Mouse (Mus musculus) lung, embryonic 16.5 days (tissue): ENCODE measurements around the gene Tet1. TPM values are rescaled to one million over a fixed set of nuclear protein-coding genes. Genes with fewer than 3 reads are reported as not detected.
A peak's percentile ranks its signal among the peaks of the same experiment; 100 is the strongest.

Experiments
- ATAC-seq: fragments of 200-750 bp; cut with Nextera tagmentation; 2 replicates; pipeline ENCODE4 v1.8.0; 2017; ENCODE audit warnings: low read depth, mild to moderate bottlenecking, moderate library complexity
- H3K27ac ChIP-seq: fragments of 300-500 bp; sonication (generic); 2 replicates; pipeline ENCODE4 v1.5.1; 2014; ENCODE audit warnings: mild to moderate bottlenecking, control low read depth, low read length
- H3K27me3 ChIP-seq: fragments of 300-500 bp; sonication (generic); 2 replicates; pipeline ENCODE4 v1.6.1; 2014; ENCODE audit warnings: low read depth, low read length, mixed read lengths; ENCODE audit not compliant: control insufficient read depth, insufficient read depth
- H3K36me3 ChIP-seq: fragments of 300-500 bp; sonication (generic); 2 replicates; pipeline ENCODE4 v1.6.1; 2014; ENCODE audit warnings: low read length; ENCODE audit not compliant: control insufficient read depth, insufficient read depth
- H3K4me1 ChIP-seq: fragments of 300-500 bp; sonication (generic); replicated peaks from 2 replicates; pipeline ENCODE4 v1.6.1; 2014; ENCODE audit warnings: low read length, mixed read lengths; ENCODE audit not compliant: control insufficient read depth, insufficient read depth
- H3K4me2 ChIP-seq: fragments of 300-500 bp; sonication (generic); 2 replicates; pipeline ENCODE4 v1.6.1; 2014; ENCODE audit warnings: low read depth, low read length, control low read depth
- H3K4me3 ChIP-seq: fragments of 300-500 bp; sonication (generic); 2 replicates; pipeline ENCODE4 v1.5.1; 2014; ENCODE audit warnings: mild to moderate bottlenecking, low read length, control low read depth
- H3K9ac ChIP-seq: fragments of 300-500 bp; sonication (generic); 2 replicates; pipeline ENCODE4 v1.6.1; 2014; ENCODE audit warnings: low read length, control low read depth
- H3K9me3 ChIP-seq: fragments of 300-500 bp; sonication (generic); 2 replicates; pipeline ENCODE4 v1.6.1; 2016; ENCODE audit warnings: low read length; ENCODE audit not compliant: control insufficient read depth
- WGBS: fragments of 180-500 bp; shearing (Covaris S2); extraction: QIAGEN DNeasy Blood & Tissue Kit; methylation state at CpG from one replicate; pipeline ENCODE4 v1.1.7; 2014; 5-methylcytosine and 5-hydroxymethylcytosine counted together
- polyA plus RNA-seq: library from polyadenylated mRNA; unstranded; fragments of >200 nt; fragmentation: Nextera tagmentation; extraction: Ambion mirVana; gene quantifications from 2 replicates; pipeline ENCODE4 v1.2.1, GENCODE M21; 2015

The Tet1 gene
- polyA plus RNA-seq, 1 experiment from 2014 or later = 27.0 TPM

GRCm38 (mm10) chr10:62858967-62859366, 49.8 kb downstream of the Tet1 start:
- 88% methylated on average over 5 of the region's 5 CpGs for WGBS
- Histone ChIP-seq H3K27ac (no peak overlapping the region), H3K4me1 (peaks cover 10% of the 10 kb centered on the region), H3K9me3 (no peaks in the 10 kb centered on the region), H3K27me3 (no peaks in the 10 kb centered on the region), H3K36me3 (no peaks in the 10 kb centered on the region), H3K9ac (no peak overlapping the region), H3K4me3 (no peak overlapping the region), H3K4me2 (no peak overlapping the region)
- ATAC-seq = no peak

DNA sequence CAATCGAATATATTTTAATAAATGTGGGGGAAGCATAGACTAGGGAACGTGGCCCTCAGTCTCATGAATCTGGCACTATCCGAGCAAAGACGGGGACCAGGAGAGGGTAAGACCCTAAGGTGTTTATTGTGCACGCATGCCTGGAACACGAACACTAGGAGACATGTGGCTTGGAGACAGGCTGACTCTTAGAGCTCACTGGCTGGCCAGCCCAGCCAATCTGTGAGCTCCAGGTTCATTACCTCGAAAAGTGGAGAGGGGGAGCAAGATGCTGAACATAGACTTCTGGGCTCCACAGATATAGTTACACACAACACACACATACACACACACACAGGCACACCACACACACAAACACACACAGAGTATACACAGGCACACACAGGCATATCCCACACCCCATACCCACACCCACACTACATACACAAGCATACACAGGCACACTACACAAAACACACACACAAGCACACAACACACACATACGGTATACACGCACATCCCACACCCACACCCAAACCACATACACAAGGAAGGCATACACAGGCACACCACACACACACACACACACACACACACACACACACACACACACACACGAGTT, 52.0 kb downstream of the Tet1 start:
- Histone ChIP-seq H3K4me3 (no peak overlapping the region), H3K4me2 (no peak overlapping the region), H3K4me1 (peaks cover 5% of the 10 kb centered on the region), H3K9ac (no peak overlapping the region), H3K36me3 (no peaks in the 10 kb centered on the region), H3K27ac (no peak overlapping the region), H3K9me3 (no peaks in the 10 kb centered on the region), H3K27me3 (no peaks in the 10 kb centered on the region)
- 64% methylated on average over 10 of the region's 10 CpGs for WGBS
- ATAC-seq = no peak

DNA sequence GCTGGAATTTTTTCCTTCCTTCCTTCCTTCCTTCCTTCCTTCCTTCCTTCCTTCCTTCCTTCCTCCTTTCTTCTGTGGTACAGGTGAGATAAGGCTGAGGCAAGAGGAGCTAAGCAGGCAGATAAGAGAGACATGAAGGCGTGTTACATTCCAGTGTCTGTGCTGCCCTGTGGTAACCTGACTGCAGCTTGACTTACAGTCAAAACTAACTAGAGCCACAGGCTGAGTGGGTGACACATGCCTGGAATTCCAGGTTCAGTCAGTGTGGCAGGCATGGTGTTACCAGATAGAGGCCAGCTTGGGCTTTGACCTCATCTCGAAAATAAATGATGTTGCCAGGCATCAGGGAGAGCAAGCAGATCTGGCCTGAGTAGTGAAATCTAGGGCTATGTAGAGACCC, 53.8 kb downstream of the Tet1 start:
- H3K9me3 ChIP-seq = no peaks in the 10 kb centered on the region
- H3K27ac ChIP-seq = no peak overlapping the region
- no peaks in the 10 kb centered on the region for H3K36me3 ChIP-seq
- no peak overlapping the region for H3K4me2 ChIP-seq
- 27% methylated on average over 2 of the region's 2 CpGs for WGBS
- H3K27me3 ChIP-seq = no peaks in the 10 kb centered on the region
- ATAC-seq = peak; percentile 65; the same call in 1 of the 2 replicates
- H3K4me1 ChIP-seq = peaks cover 5% of the 10 kb centered on the region
- no peak overlapping the region for H3K9ac ChIP-seq
- H3K4me3 ChIP-seq = no peak overlapping the region

GRCm38 (mm10) chr10:62854581-62854980, 54.2 kb downstream of the Tet1 start:
- Histone ChIP-seq H3K4me1 (peaks cover 5% of the 10 kb centered on the region), H3K4me3 (no peak overlapping the region), H3K9ac (no peak overlapping the region), H3K36me3 (no peaks in the 10 kb centered on the region), H3K4me2 (no peak overlapping the region), H3K27me3 (no peaks in the 10 kb centered on the region), H3K27ac (no peak overlapping the region), H3K9me3 (no peaks in the 10 kb centered on the region)
- 59% methylated on average over 4 of the region's 4 CpGs for WGBS
- ATAC-seq = 0 out of 2 replicates have a peak, but pooled peaks have one; percentile 10

DNA sequence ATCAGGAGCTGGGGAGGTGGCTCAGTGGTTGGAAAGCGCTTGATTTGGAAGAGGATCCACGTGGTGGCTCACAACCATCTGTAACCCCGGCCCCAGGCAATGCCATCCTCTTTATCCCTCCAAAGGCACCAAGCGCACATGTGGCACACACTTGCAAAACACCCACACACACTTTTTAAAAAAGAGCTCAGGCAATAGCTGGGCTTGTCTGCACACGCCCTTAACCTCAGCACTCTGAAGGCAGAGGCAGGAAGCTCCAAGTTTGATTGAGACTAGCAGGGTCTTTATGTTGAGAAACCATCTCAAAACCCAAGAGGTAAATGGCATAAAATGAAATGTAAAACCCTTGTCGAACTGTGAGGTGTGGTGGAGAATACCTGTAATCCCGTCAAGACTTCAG, 57.2 kb downstream of the Tet1 start:
- Histone ChIP-seq H3K27me3 (no peaks in the 10 kb centered on the region), H3K4me1 (peaks cover 9% of the 10 kb centered on the region), H3K4me2 (no peak overlapping the region), H3K9ac (no peak overlapping the region), H3K4me3 (no peak overlapping the region), H3K9me3 (no peaks in the 10 kb centered on the region), H3K36me3 (no peaks in the 10 kb centered on the region), H3K27ac (no peak overlapping the region)
- 86% methylated on average over 7 of the region's 7 CpGs for WGBS
- no peak for ATAC-seq

DNA sequence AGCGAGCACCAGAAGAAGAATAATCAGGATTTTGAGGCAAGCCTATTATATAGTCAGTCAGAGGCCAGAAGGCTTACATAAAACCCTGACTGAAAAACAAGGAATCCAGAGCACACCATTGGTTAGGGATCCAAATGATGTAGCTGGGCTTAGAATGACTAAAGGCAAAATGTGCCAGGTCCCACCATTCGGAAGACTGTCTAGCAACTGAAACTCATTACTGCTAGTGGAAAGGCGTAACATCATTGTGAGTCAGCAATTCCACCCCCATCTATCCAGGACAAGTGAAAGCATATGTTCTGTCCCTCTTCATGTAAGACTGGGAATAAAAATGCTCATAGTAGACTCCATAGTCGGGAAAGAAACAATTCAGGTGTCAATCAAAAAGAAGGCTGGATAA, 57.8 kb downstream of the Tet1 start:
- Histone ChIP-seq H3K4me2 (no peak overlapping the region), H3K27me3 (no peaks in the 10 kb centered on the region), H3K4me1 (peaks cover 9% of the 10 kb centered on the region), H3K9ac (no peak overlapping the region), H3K4me3 (no peak overlapping the region), H3K9me3 (no peaks in the 10 kb centered on the region), H3K36me3 (no peaks in the 10 kb centered on the region), H3K27ac (no peak overlapping the region)
- ATAC-seq = no peak
- 68% methylated on average over 4 of the region's 4 CpGs for WGBS

GRCm38 (mm10) chr10:62848783-62849182, 60.0 kb downstream of the Tet1 start:
- Histone ChIP-seq H3K27ac (no peak overlapping the region), H3K4me2 (no peak overlapping the region), H3K4me1 (peaks cover 7% of the 10 kb centered on the region), H3K27me3 (no peaks in the 10 kb centered on the region), H3K4me3 (no peak overlapping the region), H3K9ac (no peak overlapping the region), H3K36me3 (no peaks in the 10 kb centered on the region), H3K9me3 (no peaks in the 10 kb centered on the region)
- no peak for ATAC-seq
- 87% methylated on average over 2 of the region's 2 CpGs for WGBS

GRCm38 (mm10) chr10:62847069-62847626, 61.6 kb downstream of the Tet1 start:
- Histone ChIP-seq H3K27ac (no peak overlapping the region), H3K9me3 (no peaks in the 10 kb centered on the region), H3K27me3 (no peaks in the 10 kb centered on the region), H3K36me3 (no peaks in the 10 kb centered on the region), H3K4me3 (no peak overlapping the region), H3K4me2 (no peak overlapping the region), H3K4me1 (peaks cover 12% of the 10 kb centered on the region), H3K9ac (no peak overlapping the region)
- WGBS = 55% methylated on average over 12 of the region's 12 CpGs
- peak; percentile 30; the same call in 1 of the 2 replicates for ATAC-seq

DNA sequence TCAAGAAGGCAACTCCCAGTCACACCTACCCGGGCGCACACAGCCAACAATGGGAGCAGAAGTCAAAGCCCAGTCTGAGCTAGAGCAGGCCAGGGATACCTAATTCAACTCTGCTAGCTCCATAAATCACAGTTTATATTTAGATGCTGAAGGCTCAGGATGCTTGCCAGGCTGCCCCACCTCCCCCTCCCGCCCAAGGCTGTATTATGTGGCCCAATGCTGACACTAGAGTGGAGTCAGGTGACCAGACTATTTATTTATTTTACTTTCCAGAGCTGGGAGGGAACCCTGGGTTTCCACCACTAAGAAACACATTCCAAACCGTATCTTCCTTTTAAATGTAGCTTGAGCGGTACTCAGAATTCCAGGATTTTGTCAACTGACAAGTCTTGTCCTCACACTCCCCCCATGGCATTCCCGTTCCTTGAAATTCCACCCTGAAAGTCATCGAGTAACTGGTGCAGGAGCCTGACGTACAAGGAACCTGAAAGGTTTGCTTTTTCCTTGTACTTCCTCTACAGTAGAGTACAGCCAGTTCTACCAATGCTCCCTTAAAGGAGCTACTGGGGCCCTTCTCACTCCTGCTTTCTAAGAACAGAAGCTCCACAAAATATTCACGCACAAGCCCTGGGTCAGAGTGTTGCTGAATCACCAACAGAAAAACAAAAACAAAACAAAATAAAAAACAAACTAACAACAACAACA, 64.9 kb downstream of the Tet1 start:
- H3K9ac ChIP-seq = no peak overlapping the region

More for the DNA sequence above, 64.9 kb downstream of the Tet1 start:
- H3K4me2 ChIP-seq = no peak overlapping the region; the same call in 1 of the 2 replicates
- H3K9me3 ChIP-seq = no peaks in the 10 kb centered on the region
- H3K36me3 ChIP-seq = peaks cover 9% of the 10 kb centered on the region
- peak; percentile 78 for ATAC-seq
- WGBS = 22% methylated on average over 9 of the region's 9 CpGs
- H3K4me3 ChIP-seq = no peak overlapping the region
- H3K27ac ChIP-seq = no peak overlapping the region
- no peaks in the 10 kb centered on the region for H3K27me3 ChIP-seq
- peaks cover 12% of the 10 kb centered on the region for H3K4me1 ChIP-seq
